Mouse (Mus musculus) megakaryocyte progenitor cell, adult 5-6 weeks (primary cell): ENCODE measurements around the gene Gm49776. TPM values are rescaled to one million over a fixed set of nuclear protein-coding genes. Genes with fewer than 3 reads are reported as not detected.
"Not testable (repeated sequence)": the region's sequence is repeated elsewhere in the genome, so short reads cannot be mapped to it uniquely, and the experiment has no call there.

Experiments used
- ATAC-seq: replicated peaks from 2 replicates; pipeline ENCODE4 v1.8.0; 2016; ENCODE audit warnings: mild to moderate bottlenecking, moderate TSS enrichment, inconsistent platforms; ENCODE audit not compliant: poor library complexity
- total RNA-seq, 2 experiments: library from RNA; stranded (forward) in 1 of 2; stranded (reverse) in 1 of 2; fragments of 157-497, 149-512 nt in 1 of 2; fragments of 200-1000 nt in 1 of 2; gene quantifications; 2 replicates each; pipeline versions ENCODE4 v1.2.3 to v1.2.4; 2015 to 2017

Gm49776 gene
- total RNA-seq, 2 experiments from 2014 or later, result 0.62 TPM; not detected in 1

DNA sequence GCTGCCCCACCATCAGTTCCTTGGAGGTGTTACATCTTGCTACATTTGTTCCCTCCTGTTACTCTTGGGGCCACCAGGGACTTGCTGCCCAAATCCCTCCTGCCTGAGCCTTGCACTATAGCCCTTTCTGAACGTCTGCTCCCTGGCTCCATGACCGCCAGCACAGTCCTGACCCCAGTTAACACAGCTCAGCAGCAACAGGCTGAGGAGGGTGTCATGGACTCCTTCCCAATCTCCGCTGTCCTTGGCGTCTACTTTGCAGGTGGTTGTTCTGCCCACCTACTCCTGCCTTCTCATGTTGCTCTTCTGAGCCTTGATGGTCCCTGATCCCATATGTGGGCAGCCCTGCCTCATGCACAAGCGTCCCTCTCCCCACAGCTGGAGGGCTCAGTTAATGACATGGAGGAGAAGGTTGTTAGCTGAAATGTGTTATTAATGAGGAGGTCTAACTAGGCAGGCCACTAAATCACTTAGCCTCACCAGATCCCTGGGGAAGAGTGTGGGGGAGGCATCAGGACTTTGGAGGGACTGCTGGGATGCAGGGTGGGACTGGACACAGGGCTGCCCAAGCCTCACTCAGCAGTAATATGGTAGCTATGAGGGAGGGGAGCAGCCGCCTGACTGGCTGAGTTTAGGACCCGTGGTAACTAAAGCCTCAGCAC, 54.6 kb downstream of the Gm49776 start:
- ATAC-seq, result no peak

DNA sequence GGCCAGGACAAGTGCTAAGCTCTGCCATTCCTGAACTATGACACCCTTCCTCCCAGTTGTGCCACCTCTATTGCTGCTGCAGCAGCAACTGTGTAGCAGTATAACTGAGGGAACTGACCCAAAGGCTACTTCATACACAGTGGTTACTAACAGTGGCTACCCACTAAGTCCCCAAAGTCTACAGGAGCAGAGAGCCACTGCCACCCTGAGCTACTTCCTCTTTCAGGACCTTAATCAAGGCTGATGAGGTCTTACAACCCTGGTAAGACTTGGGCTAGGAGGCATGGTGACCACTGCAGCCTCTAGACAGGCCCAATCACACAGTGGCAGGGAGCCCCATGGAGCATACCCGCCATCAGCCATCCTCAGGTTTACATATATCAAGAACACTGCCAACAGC, 56.1 kb downstream of the Gm49776 start:
- ATAC-seq, result peak; percentile 72

DNA sequence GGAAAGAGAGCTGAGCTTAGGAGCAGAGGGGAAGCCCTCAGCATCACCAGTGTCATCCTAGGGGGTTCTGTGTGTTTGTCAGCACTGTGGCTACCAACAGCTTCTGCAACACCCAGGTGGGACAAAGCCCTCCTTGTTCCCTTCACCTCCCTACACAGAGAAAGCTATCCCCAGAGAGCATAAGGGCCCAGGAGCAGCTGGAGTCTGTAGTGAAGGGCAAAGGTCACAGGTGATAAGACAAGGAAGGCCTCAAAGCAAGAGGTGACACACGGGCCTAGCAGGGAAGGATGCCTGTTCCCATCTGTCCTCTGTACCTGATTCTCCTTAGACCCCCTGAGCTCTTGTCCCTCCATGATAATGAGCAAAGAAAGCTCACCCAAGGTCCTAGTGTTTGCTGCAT, 56.5 kb downstream of the Gm49776 start:
- no peak for ATAC-seq

DNA sequence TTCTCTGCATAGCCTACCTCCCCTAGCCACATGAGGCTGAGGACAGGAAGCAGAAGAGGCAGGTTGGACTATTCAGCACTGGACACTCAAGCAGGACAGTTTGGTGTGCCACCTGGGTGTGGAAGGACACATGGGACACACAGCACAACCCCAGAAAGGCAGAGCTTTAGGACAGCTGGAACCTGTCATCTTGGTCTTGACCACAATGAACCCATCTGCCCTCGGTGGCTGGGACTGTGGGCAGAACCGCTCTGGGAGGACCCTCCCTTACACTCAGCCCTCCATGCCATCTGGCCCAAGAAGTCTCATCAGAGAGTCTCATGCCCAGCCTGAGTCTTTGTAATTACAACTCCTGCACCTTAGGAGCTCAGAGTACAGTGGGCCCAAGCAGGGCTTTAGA, 58.1 kb downstream of the Gm49776 start:
- no peak for ATAC-seq

DNA sequence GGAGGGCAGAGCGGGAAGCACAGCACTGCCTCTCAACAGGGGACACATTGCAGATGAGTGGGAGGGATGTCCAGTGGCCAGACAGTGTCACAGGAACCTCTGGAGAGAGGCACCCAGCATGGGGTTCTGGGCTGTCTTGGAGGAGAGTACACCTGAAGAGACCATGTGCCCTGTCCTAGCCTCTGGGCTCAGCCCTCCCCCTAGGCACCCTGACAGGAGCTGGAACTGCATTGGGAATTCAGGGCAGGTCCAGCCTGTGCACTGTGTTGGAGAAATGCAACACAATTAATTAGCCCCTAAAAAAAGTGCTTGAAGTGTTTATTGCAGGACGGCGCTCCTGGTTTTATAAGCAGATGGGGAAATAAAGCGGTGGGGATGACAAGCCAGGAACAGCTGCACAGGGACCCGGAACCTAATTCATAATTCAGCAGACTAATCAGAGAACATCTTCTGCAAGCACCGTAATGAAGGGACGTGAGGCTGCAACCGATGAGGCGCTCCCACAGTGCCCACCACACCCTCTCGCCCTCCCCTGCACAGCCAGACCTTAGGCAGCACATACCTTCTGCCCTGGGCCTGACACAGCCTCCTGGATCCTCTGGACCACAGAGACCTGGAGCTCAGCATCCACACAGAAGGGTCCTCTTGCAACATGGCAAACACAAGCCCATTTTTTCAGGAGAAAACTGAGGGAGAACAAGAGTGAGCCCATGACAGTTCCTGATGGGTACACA, 59.6 kb downstream of the Gm49776 start:
- no peak for ATAC-seq

DNA sequence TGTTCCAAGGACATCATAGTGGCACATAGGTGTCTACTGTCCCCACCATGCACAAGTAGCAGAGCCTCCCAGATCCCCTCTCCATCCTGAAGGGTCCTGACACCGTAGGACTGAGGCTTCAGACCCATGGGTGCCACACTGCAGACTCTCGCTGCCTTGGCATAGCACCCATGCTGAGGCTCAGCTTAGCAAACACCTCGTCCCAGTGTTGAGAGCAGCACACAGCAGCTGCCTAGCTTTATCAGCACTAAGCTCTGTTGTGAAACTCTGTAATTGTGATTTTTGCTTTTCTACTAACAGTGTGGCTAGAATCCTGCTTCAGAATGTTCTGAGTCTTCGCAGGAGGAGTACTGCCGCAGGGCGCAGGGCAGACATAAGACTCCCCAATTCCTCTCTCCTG, 60.2 kb downstream of the Gm49776 start:
- no peak for ATAC-seq

DNA sequence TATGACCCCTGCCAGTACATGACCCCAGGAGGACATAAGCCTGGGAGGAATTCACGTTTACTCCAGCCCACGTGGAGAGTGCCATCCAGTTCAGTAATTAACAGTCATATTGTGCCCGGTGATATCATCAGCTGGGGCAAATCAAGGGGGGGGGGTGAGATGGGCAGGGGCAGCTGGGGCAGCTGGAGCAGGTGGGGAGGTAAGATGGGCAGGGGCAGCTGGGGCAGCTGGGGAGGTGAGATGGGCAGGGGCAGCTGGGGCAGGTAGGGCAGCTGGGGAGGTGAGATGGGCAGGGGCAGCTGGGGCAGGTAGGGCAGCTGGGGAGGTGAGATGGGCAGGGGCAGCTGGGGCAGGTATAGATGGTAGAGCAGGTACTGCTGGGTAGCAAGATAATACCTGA, 62.6 kb downstream of the Gm49776 start:
- ATAC-seq, result not testable (repeated sequence)

Other genes with a start within 250 kb of the Gm49776 start
- 30.8 and 33.9 TPM in 2 replicates for gene Dgcr6, start 205.5 kb downstream of the Gm49776 start, total RNA-seq (2015)
- gene Dgcr6, start 205.5 kb downstream of the Gm49776 start, total RNA-seq (2017), result 18.2 and 23.7 TPM in 2 replicates
- gene Prodh, start 168.1 kb downstream of the Gm49776 start, total RNA-seq (2015), result 10.9 and 16.8 TPM in 2 replicates
- 60.3 and 64.2 TPM in 2 replicates for gene Prodh, start 168.1 kb downstream of the Gm49776 start, total RNA-seq (2017)
- gene Rtn4r, start 130.7 kb downstream of the Gm49776 start, total RNA-seq (2015), result 6.0 and 8.3 TPM in 2 replicates
- gene Rtn4r, start 130.7 kb downstream of the Gm49776 start, total RNA-seq (2017), result 2.2 and 2.3 TPM in 2 replicates
- gene Ccdc188, start 40.4 kb downstream of the Gm49776 start, total RNA-seq (2015), result not detected in 2 replicates
- not detected in 2 replicates for gene Ccdc188, start 40.4 kb downstream of the Gm49776 start, total RNA-seq (2017)
- 7.3 and 7.6 TPM in 2 replicates for gene Zdhhc8, start 23.2 kb downstream of the Gm49776 start, total RNA-seq (2015)
- gene Zdhhc8, start 23.2 kb downstream of the Gm49776 start, total RNA-seq (2017), result 2.4 and 7.0 TPM in 2 replicates
- 95.7 and 111 TPM in 2 replicates for gene Trmt2a, start 9.6 kb downstream of the Gm49776 start, total RNA-seq (2015)
- 86.1 and 95.9 TPM in 2 replicates for gene Trmt2a, start 9.6 kb downstream of the Gm49776 start, total RNA-seq (2017)
- gene Ranbp1, start 9.6 kb downstream of the Gm49776 start, total RNA-seq (2015), result 621 and 642 TPM in 2 replicates
- 523 and 557 TPM in 2 replicates for gene Ranbp1, start 9.6 kb downstream of the Gm49776 start, total RNA-seq (2017)
- 33.2 and 40.1 TPM in 2 replicates for gene Dgcr8, start 30.9 kb upstream of the Gm49776 start, total RNA-seq (2015)
- gene Dgcr8, start 30.9 kb upstream of the Gm49776 start, total RNA-seq (2017), result 44.1 and 50.9 TPM in 2 replicates
- 20.5 and 21.7 TPM in 2 replicates for gene Tango2, start 89.8 kb upstream of the Gm49776 start, total RNA-seq (2015)
- 7.6 and 8.6 TPM in 2 replicates for gene Tango2, start 89.8 kb upstream of the Gm49776 start, total RNA-seq (2017)
- 0.20 and 1.2 TPM in 2 replicates for gene Arvcf, start 89.9 kb upstream of the Gm49776 start, total RNA-seq (2015)
- gene Arvcf, start 89.9 kb upstream of the Gm49776 start, total RNA-seq (2017), result 0.83 and 7.9 TPM in 2 replicates
- gene Txnrd2, start 168.1 kb upstream of the Gm49776 start, total RNA-seq (2015), result 14.3 and 23.0 TPM in 2 replicates
- 12.5 and 20.6 TPM in 2 replicates for gene Txnrd2, start 168.1 kb upstream of the Gm49776 start, total RNA-seq (2017)
- gene Comt, start 168.5 kb upstream of the Gm49776 start, total RNA-seq (2015), result 42.8 and 55.1 TPM in 2 replicates
- 42.3 and 47.1 TPM in 2 replicates for gene Comt, start 168.5 kb upstream of the Gm49776 start, total RNA-seq (2017)
- gene Gnb1l, start 240.4 kb upstream of the Gm49776 start, total RNA-seq (2015), result 6.4 and 7.3 TPM in 2 replicates
- gene Gnb1l, start 240.4 kb upstream of the Gm49776 start, total RNA-seq (2017), result 2.4 and 8.8 TPM in 2 replicates
- gene Rtl10, start 240.6 kb upstream of the Gm49776 start, total RNA-seq (2015), result 5.8 and 8.1 TPM in 2 replicates
- 2.6 and 4.1 TPM in 2 replicates for gene Rtl10, start 240.6 kb upstream of the Gm49776 start, total RNA-seq (2017)